Mouse (Mus musculus) E14TG2a.4 (cell line): Measurements from ENCODE around the gene Cfap58.

Experiments
- CTCF ChIP-seq: conservative IDR thresholded peaks from 2 replicates; pipeline ENCODE4 v1.5.1; 2014; ENCODE audit warnings: low read length
- NANOG ChIP-seq: IDR thresholded peaks from 2 replicates; pipeline ENCODE4 v1.6.1; 2014; ENCODE audit warnings: borderline replicate concordance, low read length, mixed read lengths
- POU5F1 ChIP-seq: IDR thresholded peaks from 2 replicates; pipeline ENCODE4 v1.6.1; 2014; ENCODE audit warnings: low read length, borderline replicate concordance

DNA sequence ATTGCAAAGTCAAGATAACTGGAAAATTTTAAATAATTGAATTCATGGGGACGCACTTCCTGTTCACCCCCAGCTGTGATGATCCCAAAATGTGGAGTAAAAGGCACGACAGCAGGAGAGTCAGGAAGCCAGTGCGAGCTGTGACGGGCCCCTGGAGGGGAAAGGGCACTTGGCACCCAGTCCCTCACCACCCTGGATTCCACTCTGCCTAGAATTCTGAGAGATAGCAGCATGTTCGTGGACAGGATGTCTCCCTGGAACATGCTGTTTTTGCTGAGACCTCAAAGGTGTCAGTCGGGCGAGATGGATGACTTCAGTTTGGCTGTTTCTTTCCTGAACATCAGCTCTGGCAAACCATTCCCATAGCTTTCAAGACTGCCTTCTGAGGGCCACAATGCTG lies 11.7 kb upstream of the Cfap58 start:
- TF ChIP-seq CTCF (no peak), POU5F1 (no peak), NANOG (no peak)
